Mouse (Mus musculus) stomach, postnatal 0 days (tissue): ENCODE data around the gene Tlr7. TPM values are rescaled to one million over a fixed set of nuclear protein-coding genes. Genes with fewer than 3 reads are reported as not detected.
"Not testable (repeated sequence)": the region's sequence is repeated elsewhere in the genome, so short reads cannot be mapped to it uniquely, and the experiment has no call there.

Source experiments
- ATAC-seq: fragments of 200-750 bp; cut with Nextera tagmentation; 2 replicates; pipeline ENCODE4 v1.8.0; 2017; ENCODE audit not compliant: low FRiP score, low TSS enrichment
- DNase-seq: peaks from one replicate; pipeline ENCODE4 v3.0.0-alpha.2; 2016; ENCODE audit warnings: low spot score
- H3K27ac ChIP-seq: fragments of 300-500 bp; sonication (generic); replicated peaks from 2 replicates; pipeline ENCODE4 v1.5.1; 2014; ENCODE audit warnings: mild to moderate bottlenecking, control low read depth
- H3K27me3 ChIP-seq: fragments of 300-500 bp; sonication (generic); 2 replicates; pipeline ENCODE4 v1.6.1; 2014; ENCODE audit warnings: low read length; ENCODE audit not compliant: control insufficient read depth, insufficient read depth
- H3K36me3 ChIP-seq: fragments of 300-500 bp; sonication (generic); 2 replicates; pipeline ENCODE4 v1.6.1; 2014; ENCODE audit warnings: low read length, mixed read lengths; ENCODE audit not compliant: control insufficient read depth, insufficient read depth
- H3K4me1 ChIP-seq: fragments of 300-500 bp; sonication (generic); replicated peaks from 2 replicates; pipeline ENCODE4 v1.6.1; 2014; ENCODE audit warnings: antibody characterized with exemption; ENCODE audit not compliant: control insufficient read depth, insufficient read depth
- H3K4me2 ChIP-seq: fragments of 300-500 bp; sonication (generic); replicated peaks from 2 replicates; pipeline ENCODE4 v1.6.1; 2014; ENCODE audit warnings: low read depth, mild to moderate bottlenecking, control low read depth, moderate library complexity
- H3K4me3 ChIP-seq: fragments of 300-500 bp; sonication (generic); 2 replicates; pipeline ENCODE4 v1.5.1; 2014; ENCODE audit warnings: low read depth, low read length, control low read depth
- H3K9ac ChIP-seq: fragments of 300-500 bp; sonication (generic); 2 replicates; pipeline ENCODE4 v1.6.1; 2014; ENCODE audit warnings: mild to moderate bottlenecking, low read length, control low read depth, mixed read lengths
- H3K9me3 ChIP-seq: fragments of 300-500 bp; sonication (generic); 2 replicates; pipeline ENCODE4 v1.6.1; 2016; ENCODE audit warnings: low read length; ENCODE audit not compliant: control insufficient read depth
- CTCF ChIP-seq: IDR thresholded peaks from 2 replicates; pipeline ENCODE4 v1.5.1; 2016; ENCODE audit warnings: antibody characterized with exemption, low read depth, mild to moderate bottlenecking, moderate library complexity
- EP300 ChIP-seq: optimal IDR thresholded peaks from 2 replicates; pipeline ENCODE3; 2016; ENCODE audit warnings: antibody characterized with exemption
- WGBS: fragments of 180-500 bp; shearing (Covaris S2); extraction: QIAGEN DNeasy Blood & Tissue Kit; methylation state at CpG from one replicate; pipeline ENCODE4 v1.1.7; 2014; 5-methylcytosine and 5-hydroxymethylcytosine counted together
- polyA plus RNA-seq: library from polyadenylated mRNA; unstranded; fragments of >200 nt; fragmentation: Nextera tagmentation; extraction: Ambion mirVana; gene quantifications from 2 replicates; pipeline ENCODE4 v1.2.1, GENCODE M21; 2015

Tlr7 gene
- polyA plus RNA-seq, 1 experiment from 2014 or later: 0.78 TPM

- no peaks in the 10 kb centered on the region for H3K27me3 ChIP-seq
- no peak for TF ChIP-seq EP300
- TF ChIP-seq CTCF: no peak
- no peaks in the 10 kb centered on the region for H3K36me3 ChIP-seq
- no peaks in the 10 kb centered on the region for H3K9me3 ChIP-seq
- no peak overlapping the region for H3K4me2 ChIP-seq
- H3K27ac ChIP-seq: no peak overlapping the region
- H3K4me3 ChIP-seq: no peak overlapping the region
- no peak overlapping the region for H3K9ac ChIP-seq
- no peak for DNase-seq
- no peaks in the 10 kb centered on the region for H3K4me1 ChIP-seq
- 29% methylated on average over 1 of the region's 1 CpGs for WGBS
- no peak for ATAC-seq
Observed at GRCm38 (mm10) chrX:167323742-167324141, 6.6 kb downstream of the Tlr7 start.

GRCm38 (mm10) chrX:167321233-167321806, 9.0 kb downstream of the Tlr7 start:
- Histone ChIP-seq H3K4me3 (no peak overlapping the region), H3K9ac (no peak overlapping the region), H3K27me3 (no peaks in the 10 kb centered on the region), H3K4me1 (no peaks in the 10 kb centered on the region), H3K36me3 (no peaks in the 10 kb centered on the region), H3K4me2 (no peak overlapping the region), H3K27ac (no peak overlapping the region), H3K9me3 (no peaks in the 10 kb centered on the region)
- ATAC-seq (no peak), DNase-seq (no peak)
- 69% methylated on average over 4 of the region's 4 CpGs for WGBS
- TF ChIP-seq CTCF (no peak), EP300 (no peak)

- WGBS: 48% methylated on average over 4 of the region's 4 CpGs
- H3K36me3 ChIP-seq: no peaks in the 10 kb centered on the region
- H3K4me3 ChIP-seq: no peak overlapping the region
- DNase-seq: no peak
- H3K9me3 ChIP-seq: no peaks in the 10 kb centered on the region
- ATAC-seq: no peak
- H3K4me1 ChIP-seq: no peaks in the 10 kb centered on the region
- no peaks in the 10 kb centered on the region for H3K27me3 ChIP-seq
- no peak overlapping the region for H3K27ac ChIP-seq
- TF ChIP-seq CTCF (no peak), EP300 (no peak)
- H3K9ac ChIP-seq: no peak overlapping the region
- no peak overlapping the region for H3K4me2 ChIP-seq
Observed at GRCm38 (mm10) chrX:167318819-167319396, 11.4 kb downstream of the Tlr7 start.

GRCm38 (mm10) chrX:167315766-167316165, 14.6 kb downstream of the Tlr7 start:
- TF ChIP-seq CTCF: no peak
- no peak for TF ChIP-seq EP300
- H3K27me3 ChIP-seq: no peaks in the 10 kb centered on the region
- H3K4me2 ChIP-seq: no peak overlapping the region
- no peak overlapping the region for H3K27ac ChIP-seq
- no peak overlapping the region for H3K9ac ChIP-seq
- DNase-seq (no peak), ATAC-seq (no peak)
- no peak overlapping the region for H3K4me3 ChIP-seq
- H3K9me3 ChIP-seq: no peaks in the 10 kb centered on the region
- 67% methylated on average over 5 of the region's 5 CpGs for WGBS
- H3K36me3 ChIP-seq: no peaks in the 10 kb centered on the region
- H3K4me1 ChIP-seq: no peaks in the 10 kb centered on the region

GRCm38 (mm10) chrX:167315093-167315726, 15.1 kb downstream of the Tlr7 start:
- ATAC-seq (no peak), DNase-seq (no peak)
- 65% methylated on average over 4 of the region's 4 CpGs for WGBS
- Histone ChIP-seq H3K4me1 (no peaks in the 10 kb centered on the region), H3K4me3 (no peak overlapping the region), H3K27ac (no peak overlapping the region), H3K36me3 (no peaks in the 10 kb centered on the region), H3K9ac (no peak overlapping the region), H3K27me3 (no peaks in the 10 kb centered on the region), H3K4me2 (no peak overlapping the region), H3K9me3 (no peaks in the 10 kb centered on the region)
- TF ChIP-seq CTCF: no peak
- TF ChIP-seq EP300: no peak

GRCm38 (mm10) chrX:167302061-167302460, 28.3 kb downstream of the Tlr7 start:
- not testable (repeated sequence) for H3K27me3 ChIP-seq, H3K36me3 ChIP-seq, H3K4me3 ChIP-seq, H3K9me3 ChIP-seq, ATAC-seq, H3K4me1 ChIP-seq, DNase-seq, H3K27ac ChIP-seq, H3K4me2 ChIP-seq, H3K9ac ChIP-seq
- WGBS: no CpG with 5 or more reads among the region's 1 CpGs
